Mouse (Mus musculus) hindlimb bud, embryonic 11.5 days (tissue): ENCODE measurements at regions not wholly inside any gene's neighbourhood (a gene's known extent, or its start where the extent isn't known, plus 50 kb on each side); places are given as distances from the start of the nearest gene placed in this dataset.

ENCODE experiments used
- DNase-seq: peaks from one replicate; pipeline ENCODE4 v3.0.0-alpha.2; 2012; ENCODE audit warnings: low read depth, low spot score; ENCODE audit errors: extremely low spot score

DNA sequence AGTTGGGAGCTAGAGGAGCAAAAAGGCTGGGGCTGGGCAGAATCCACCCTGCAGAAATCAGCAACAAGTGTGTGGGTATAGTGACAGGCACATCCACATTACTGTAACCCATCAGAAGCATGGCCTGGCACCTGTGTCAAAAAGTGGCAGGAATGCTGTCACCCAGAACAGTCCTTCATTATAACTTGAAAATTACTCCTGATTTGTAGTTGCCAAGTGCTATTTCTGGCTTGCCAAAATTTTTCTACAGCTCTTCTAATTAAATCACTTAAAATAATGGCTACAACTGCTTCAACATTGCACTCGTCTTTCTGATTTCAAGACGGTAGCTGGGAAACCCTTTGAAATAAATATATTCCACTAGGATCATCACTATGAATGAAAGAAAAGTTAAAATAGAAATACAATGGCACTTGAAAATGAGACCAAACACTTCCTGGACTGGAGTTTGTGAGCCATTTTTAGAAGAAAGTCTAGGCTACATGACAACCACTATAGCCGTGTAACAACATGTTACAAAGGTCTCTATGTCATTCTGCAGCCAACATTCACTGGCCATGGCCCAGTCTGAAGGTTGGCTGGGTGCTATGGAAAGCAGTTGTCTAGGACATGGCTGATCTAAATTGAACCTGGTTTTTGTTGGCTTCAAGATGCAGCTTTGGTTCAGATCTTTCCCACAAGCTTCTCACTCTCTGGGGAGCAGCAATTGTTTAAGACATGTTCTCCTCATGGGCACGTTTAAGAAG is 190.6 kb upstream of the Tapt1 start:
- no peak for DNase-seq

DNA sequence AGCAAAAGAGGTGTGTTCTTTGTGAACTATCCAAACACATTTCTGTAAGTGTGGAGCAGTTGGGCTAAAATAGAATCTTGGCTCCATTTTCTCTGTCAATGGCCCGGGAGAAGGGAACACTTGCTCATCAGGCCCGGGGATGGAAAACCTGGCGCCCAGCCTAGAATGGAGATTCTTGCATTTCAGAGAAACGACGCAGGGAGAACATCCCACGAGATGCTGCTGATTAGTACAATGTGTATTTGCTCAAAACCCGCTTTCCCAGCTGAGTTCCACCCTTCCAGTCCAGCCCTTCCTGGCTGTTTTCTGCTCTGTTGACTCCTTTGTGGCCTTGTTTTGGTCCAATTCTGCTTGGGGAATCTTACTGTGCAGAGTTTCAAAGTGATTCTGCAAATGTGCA is 188.0 kb upstream of the Tapt1 start:
- no peak for DNase-seq

DNA sequence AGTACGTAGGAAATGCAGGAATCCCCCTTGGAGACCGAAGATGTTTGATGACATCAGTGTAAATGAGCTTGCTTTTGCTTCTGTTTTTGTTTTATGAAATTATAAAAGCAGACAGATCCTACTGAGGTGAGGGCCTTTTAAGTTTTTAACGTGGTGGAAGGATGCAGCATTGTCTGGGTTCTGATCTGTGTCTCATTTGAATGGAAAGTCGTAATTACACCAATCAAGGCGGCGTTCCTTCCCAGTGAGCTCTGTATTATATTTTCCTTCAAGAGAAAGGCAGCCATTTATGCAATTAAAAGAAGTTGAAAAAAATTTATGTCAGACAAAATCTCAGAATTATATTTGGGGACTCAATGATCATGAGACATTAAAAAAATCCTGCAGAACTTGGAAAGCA is 176.9 kb upstream of the Tapt1 start:
- DNase-seq = no peak

DNA sequence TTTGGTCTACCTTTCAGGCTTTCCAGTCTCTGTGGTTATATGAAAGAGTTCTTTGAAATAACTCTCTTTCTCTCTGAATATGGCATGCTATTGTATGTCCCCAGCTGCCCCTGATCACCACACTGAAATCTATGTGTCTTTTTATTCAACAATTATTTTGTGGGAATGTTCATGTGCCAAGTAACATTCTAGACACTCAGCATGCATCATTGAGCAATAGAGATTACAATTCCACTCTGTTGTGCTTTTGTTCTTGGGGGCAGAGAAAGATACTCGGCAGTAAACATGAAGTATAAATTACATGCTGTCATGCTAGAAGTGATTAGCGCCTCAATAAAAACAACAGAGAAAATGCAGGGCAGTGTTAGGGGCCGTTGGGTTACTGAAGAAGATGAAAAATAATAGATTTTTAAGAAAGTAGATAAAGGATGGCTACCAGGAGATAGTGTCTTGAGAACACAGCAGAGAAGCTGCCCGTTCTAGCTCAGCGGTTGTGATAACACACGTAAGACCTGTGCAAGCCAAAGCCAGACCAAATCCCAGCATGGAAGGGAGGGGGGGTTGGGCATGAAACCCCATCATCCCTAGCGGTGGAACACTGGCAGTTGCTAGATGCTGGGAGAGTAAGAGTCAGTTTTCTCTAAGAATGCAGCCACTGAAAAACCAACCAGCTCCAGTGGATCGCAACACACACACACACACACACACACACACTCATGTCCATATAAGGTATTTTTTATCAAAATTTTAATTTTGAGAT is 174.3 kb upstream of the Tapt1 start:
- DNase-seq = no peak

DNA sequence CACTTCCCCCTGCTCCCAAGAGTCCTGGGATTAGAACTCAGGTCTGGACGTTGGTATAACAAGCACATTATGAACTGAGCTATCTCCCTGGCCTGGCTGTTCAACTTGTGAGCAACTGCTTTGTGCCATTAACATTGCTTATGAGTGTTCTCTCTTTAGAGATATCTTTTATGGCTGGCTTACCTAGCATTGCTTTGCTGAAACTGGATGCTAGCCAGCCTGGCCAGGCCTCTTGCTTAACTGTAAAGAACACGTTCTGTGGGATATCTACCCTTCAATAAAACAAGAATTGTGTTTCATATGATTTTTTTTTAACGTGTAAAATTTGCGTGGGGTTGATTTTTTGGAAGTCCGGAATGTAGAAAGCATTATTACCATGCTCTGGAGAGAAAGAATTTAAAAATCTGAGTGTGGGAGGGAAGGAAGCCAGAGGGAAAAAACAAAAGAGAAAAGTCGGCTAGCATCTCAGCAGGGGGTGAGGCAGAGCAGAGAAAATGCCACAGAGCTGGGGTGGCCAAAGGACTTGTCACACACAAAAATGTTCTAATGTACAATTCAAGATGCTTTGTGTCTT is 160.9 kb upstream of the Tapt1 start:
- DNase-seq = no peak

DNA sequence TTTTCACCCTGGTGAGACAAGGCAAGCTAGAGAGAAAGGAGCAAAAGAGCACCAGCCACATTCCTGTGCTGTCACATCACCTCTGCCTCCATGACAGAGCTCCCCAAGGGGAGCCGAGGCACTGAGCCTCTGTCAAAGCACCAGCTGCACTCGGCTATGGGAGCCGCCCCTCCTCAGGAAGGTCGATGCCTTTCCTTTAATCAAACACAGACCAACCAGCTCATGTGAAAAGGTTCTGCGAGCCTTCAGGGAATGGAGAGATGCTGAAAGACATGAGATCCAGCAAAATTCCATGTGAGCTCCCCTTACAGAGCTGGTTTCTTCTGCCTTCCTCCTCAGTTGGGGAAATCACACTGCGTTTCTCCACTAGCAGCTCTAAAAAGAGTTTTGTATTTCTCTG is 159.8 kb upstream of the Tapt1 start:
- DNase-seq = no peak

DNA sequence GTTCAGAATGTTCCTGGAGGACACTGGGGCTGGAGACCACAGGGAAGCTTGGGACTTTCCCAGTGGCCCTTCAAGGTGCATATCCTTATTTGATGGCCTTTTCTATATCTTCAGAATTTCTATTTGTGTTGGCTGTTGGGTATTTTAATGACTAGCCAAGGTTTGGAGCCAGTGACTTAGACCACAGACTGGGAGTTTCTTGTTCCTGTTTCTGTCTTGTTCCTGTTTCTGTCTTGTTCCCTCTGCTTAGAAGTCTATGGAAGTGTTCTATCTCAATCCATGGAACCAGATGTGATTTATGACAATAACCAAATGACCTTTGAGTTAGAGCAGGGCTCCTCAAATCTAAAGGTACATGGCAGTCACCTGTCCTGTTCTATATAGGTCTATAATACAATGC is 156.6 kb upstream of the Tapt1 start:
- DNase-seq = no peak

DNA sequence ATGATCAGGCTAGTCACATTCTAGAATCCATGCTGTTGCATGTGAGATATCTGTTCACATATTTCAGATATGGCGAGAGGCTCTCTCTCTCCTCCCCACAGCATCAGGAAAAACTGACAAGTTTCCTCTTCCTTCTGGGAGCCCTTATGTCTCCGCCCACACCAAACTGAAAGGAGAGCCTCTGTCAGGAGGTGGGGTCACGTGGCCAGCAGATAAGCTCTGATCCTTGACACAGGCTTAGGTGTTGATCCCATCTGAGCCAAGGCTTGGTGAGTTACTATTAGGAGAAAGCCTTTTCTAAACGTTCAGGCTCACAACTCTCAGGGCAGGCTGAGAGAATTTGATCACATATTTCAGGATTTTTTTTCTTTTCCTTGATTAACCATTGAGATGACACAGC is 143.6 kb upstream of the Tapt1 start:
- no peak for DNase-seq

DNA sequence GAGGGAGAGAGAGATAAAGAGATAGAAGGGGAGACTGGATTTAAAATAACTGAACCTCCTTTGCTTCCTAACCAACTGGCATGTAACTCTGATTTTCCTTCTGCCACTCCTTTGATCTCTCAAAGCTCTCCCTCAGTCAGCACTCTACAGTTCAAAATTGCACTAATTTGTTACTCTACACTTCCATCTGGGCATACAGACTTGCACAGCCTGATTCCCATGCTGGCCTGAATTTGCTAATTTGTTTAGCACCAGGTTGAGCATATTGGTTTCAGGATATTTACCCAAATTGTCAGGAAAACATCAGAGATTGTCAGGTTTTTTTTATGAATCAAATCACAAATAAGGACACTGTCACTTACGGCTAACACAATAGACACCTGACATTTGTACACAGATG is 125.9 kb upstream of the Tapt1 start:
- no peak for DNase-seq

DNA sequence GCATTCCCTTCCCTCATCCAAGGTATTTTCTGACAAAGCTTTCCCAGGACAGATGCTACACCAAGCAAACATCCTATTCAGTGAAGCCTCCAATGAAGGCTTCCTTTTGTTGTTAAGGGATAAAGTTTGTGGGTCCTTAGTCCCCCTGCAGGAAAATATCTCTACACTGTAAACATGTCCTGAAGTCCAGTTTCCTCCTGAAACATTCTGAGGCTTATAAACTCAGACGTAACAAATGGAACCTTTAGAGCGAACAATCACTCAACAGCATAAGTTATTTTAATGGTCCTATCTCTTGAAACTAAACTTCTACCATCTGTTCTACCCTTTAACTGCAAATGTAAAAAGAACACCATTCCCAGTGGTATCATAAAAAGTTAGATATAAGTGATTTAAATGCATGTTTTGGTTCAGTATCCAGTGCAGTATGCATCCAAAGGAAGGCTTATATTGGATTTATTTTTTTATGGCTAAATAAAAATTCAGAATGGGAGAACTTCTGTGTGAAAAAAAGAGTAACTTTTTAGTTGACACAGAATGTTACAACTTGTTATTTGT is 115.1 kb upstream of the Tapt1 start:
- DNase-seq = no peak

DNA sequence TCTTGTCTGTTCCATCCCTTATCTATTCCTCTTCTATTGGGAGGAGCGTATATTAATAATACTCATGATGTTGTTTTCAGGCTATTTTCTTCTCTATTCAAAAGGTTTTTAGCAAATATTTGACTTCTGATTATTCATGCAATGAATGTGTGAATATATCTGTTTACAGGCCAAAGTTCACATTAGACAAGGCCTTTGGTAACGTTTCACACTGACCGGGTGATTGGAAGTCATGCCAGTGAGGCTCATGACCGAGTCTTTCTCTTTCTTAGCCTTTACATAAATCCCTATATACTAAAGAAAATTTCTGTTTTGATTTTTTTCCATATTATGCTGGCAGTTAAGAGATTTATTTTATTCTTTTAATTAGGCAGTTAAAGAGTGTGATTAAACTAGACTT is 112.2 kb upstream of the Tapt1 start:
- DNase-seq = no peak

DNA sequence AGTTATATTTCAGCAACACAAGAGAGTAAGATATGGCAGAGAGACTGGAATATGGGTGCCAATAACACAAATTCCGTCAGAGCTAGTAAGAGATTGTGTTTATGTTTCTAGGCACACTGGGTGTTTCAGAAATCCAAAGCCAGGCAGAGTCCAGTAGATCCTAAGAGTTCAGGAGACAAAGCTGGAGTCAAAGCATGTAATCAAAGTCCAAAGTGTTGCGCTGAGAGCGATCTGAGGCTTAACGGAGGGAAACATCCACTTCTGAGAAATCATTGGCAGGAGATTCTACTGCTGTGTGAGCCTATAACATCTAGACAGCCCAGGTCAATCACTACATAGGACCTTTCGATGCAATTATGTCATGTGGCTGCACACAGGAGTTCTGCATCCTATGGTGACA is 109.3 kb upstream of the Tapt1 start:
- DNase-seq = no peak

DNA sequence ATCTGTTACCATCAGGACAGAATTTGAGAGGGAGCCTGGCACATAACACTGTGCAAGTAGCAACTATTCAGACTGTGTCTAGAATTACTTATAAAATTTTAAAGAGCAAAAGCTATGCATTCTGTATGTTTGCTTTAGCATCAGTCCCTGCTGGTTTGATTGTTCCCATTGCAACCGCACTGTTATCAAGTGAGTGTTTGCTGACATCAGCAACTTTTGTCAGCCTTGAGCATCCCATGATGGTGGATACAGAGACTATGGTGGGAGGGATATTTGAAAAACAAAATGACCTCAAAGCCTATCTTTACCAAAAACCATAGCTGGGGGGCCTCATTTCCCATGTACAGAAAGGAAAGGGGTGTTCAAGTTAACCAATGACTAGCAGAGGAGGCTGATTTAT is 93.2 kb upstream of the Tapt1 start:
- no peak for DNase-seq

DNA sequence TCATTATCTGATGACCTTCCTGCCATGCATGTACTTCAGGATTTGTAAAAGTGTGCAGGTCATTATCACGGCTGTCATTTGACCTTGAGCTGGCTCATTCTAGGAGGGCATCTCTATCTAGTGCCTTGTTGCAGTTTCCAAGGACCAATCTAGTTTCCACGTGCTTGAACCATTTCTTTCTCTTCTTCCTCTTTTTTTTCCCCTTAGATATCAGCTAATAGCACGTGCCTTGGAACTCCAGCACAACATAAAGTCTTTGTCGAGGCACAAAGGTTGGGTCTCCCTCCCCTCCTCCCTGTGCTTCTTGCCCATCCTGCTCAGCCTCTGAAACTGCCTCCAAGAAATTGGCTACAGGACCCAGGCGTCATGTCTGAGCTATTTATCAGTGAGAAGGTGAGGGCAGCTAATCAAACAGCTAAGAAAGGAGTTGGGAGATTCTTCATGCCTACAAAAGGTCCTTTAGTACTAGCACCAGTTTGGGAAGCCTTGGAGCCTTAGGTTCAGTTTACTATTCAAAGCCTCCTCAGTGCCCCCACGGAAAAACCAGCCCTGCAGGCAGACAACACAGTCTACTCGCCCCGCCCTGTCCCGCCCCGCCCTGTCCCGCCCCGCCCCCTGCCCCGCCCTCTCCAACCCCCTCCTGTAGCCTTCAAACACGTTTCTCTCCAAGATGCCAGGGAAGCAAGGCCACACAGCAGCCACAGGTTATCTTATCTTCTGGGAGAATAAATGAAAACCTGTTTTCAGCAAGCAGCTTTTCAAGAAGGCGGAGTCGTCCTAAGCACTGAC is 80.5 kb upstream of the Tapt1 start:
- no peak for DNase-seq

DNA sequence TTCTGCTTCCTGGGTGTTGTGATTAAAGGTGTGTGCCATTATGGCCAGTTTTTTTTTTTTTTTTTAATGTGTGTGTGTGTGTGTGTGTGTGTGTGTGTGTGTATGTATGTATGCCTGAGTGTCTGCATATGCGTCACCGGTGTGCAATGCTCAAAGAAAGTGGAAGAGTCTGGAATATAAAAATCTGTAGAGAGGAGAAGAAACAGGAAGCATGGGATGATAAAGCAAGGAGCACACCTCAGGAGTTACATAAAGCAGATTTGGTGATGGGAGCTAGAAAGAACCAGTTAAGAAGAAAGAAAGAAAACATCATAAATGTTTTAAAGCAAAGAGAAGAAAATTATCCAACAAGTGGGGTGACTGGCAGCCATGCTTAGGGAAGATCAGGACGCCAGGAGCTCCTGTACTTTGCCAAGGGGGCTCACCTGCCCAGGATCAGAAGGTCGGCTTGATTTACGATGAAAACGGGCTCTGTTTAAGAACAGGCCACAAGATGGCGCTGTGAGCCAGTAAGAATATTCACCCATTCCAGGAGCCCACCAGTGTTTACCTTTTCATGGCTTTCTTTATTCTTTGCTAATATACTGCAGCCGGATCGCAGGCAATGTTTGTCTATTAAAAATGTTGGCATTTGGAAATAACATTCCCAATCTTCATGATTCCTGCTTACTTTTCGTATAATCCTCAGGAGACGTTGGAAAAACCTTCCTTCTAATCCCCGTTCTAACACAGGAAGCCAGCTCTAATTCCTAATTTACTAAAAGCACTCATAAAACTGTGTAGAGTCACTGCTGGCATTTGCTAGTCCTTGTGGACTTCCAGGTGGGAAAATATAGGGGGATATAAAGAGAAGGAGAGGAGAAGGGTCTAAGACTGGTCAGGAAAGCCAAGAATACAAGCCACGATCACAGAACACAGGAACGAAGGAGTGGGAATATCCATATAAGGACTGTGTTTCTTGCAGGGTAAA is 77.7 kb upstream of the Tapt1 start:
- peak; percentile 85 for DNase-seq

DNA sequence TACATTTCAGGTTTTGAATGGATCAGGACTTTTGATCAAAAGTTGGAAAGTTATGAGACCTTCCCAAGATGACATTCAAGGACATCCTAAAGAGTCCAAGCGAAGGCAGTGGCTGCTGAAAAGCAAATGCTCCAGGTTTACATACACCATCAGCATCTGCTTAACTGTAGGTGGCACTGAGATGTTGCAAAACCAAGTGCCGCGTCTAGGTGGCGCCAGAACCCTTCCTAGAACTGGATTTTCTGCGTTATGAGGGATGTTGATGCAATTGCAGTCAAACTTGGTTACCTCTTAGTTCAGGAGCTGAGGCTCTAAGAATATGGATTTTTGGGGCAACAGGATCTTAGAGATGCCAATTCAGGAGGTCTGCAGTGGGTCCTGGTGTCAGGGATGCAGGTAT is 58.0 kb upstream of the Tapt1 start:
- peak; percentile 69 for DNase-seq
